Mouse (Mus musculus): ENCODE measurements around the gene Lrrtm3.

- TF ChIP-seq POLR2A (IDR thresholded peaks at IDR 0.05; ENCODE audit: low read depth, low read length), result no peak
- no peak for TF ChIP-seq CTCF (IDR thresholded peaks at IDR 0.05; ENCODE audit: borderline replicate concordance, insufficient read depth, low read length)
Observed at GRCm38 (mm10) chr10:64023340-64023739, 66.7 kb downstream of the Lrrtm3 start.

All from embryonic fibroblast, embryonic 13.5 days (primary cell).